Mouse (Mus musculus): ENCODE data around the gene Rad21l. TPM values are rescaled to one million over a fixed set of nuclear protein-coding genes. Genes with fewer than 3 reads are reported as not detected.

Rad21l gene
- polyA plus RNA-seq, 1 experiment from 2014 or later: not detected

DNA sequence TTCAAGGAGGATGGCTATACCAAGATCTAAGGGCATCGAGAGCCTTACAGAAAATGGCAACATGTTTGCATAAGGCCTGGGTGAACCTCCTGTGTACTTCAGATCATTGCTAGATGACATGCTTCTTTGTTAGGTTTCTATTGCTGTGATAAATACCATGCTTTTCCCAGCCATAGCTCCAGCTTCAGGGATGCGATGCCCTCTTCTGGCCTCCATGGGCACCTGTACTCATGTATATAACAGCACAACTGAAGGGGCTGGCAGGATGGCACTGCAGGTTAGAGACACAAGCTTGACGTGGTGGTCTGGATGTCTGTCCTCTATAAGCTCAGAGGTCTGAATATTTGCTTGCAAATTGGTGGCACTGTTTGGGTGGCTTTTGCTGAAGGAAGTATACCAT lies 14.0 kb upstream of the Rad21l start:
- H3K27me3 ChIP-seq (ENCODE audit: control insufficient read depth, insufficient read depth, low read length): no peaks in the 10 kb centered on the region
- 56% methylated on average over 3 of the region's 3 CpGs for WGBS
- H3K4me1 ChIP-seq (ENCODE audit: control insufficient read depth, insufficient read depth, low read length): no peaks in the 10 kb centered on the region
- H3K36me3 ChIP-seq (ENCODE audit: control insufficient read depth, insufficient read depth, low read length): no peaks in the 10 kb centered on the region
- no peaks in the 10 kb centered on the region for H3K9me3 ChIP-seq (ENCODE audit: control insufficient read depth, low read length)
- H3K4me3 ChIP-seq (ENCODE audit: low read depth, low read length): no peak overlapping the region
- H3K9ac ChIP-seq (ENCODE audit: low read length): no peak overlapping the region
- no peak overlapping the region for H3K27ac ChIP-seq (ENCODE audit: low read depth, low read length)
- ATAC-seq (ENCODE audit: low FRiP score) (0 out of 2 replicates have a peak, but pooled peaks have one; percentile 65), DNase-seq (ENCODE audit: low spot score, missing footprints) (no peak)
- no peak overlapping the region for H3K4me2 ChIP-seq

DNA sequence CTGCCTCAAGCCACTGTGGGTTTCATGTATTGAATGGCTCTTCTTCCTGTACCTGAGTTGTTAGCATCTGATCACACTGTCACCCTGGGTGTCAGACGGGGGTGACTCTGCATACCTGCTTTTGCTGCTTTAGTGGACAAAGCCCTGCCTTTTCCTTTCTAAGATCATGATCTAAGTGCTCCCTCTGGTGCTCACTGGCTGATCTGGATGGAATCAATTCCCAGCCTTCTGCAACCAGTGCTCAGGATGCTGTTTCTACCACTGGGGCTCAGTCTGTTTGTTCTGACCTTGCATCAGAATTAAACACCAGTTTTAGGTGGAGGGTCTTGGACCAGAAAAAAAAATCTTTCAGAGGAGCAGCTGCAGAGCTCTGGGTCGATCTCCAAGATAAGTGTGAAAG lies 7.9 kb upstream of the Rad21l start:
- ATAC-seq (ENCODE audit: low FRiP score) (no peak), DNase-seq (ENCODE audit: low spot score, missing footprints) (no peak)
- WGBS: 67% methylated on average over 2 of the region's 2 CpGs
- Histone ChIP-seq H3K4me1 (ENCODE audit: control insufficient read depth, insufficient read depth, low read length) (no peaks in the 10 kb centered on the region), H3K9ac (ENCODE audit: low read length) (no peak overlapping the region), H3K27ac (ENCODE audit: low read depth, low read length) (no peak overlapping the region), H3K36me3 (ENCODE audit: control insufficient read depth, insufficient read depth, low read length) (no peaks in the 10 kb centered on the region), H3K27me3 (ENCODE audit: control insufficient read depth, insufficient read depth, low read length) (no peaks in the 10 kb centered on the region), H3K4me2 (no peak overlapping the region), H3K4me3 (ENCODE audit: low read depth, low read length) (no peak overlapping the region), H3K9me3 (ENCODE audit: control insufficient read depth, low read length) (no peaks in the 10 kb centered on the region)

DNA sequence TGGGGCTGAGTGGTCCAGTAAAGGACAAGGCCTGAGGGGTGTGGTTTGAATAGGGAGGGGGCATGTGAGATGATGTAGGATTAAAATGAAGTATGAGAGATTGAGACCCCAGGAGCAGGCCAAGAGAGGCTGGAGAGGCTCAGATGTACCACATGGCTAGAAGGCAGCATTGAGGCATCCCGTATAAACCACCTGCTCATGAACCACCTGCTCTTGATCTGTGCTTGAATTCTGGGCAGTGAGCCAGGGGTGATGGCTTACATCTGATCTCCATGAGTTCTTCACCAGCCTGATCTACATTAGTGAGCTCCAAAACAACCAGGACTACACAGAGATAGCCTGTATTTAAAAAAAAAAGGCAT lies 2.6 kb upstream of the Rad21l start:
- 71% methylated on average over 1 of the region's 1 CpGs for WGBS
- Histone ChIP-seq H3K9ac (ENCODE audit: low read length) (no peak overlapping the region), H3K4me3 (ENCODE audit: low read depth, low read length) (no peak overlapping the region), H3K9me3 (ENCODE audit: control insufficient read depth, low read length) (no peaks in the 10 kb centered on the region), H3K36me3 (ENCODE audit: control insufficient read depth, insufficient read depth, low read length) (no peaks in the 10 kb centered on the region), H3K4me1 (ENCODE audit: control insufficient read depth, insufficient read depth, low read length) (0 out of 2 replicates have a peak, but pooled peaks cover 2% of the 10 kb centered on the region), H3K27me3 (ENCODE audit: control insufficient read depth, insufficient read depth, low read length) (no peaks in the 10 kb centered on the region; the same call in 1 of the 2 replicates), H3K27ac (ENCODE audit: low read depth, low read length) (no peak overlapping the region), H3K4me2 (no peak overlapping the region)
- ATAC-seq (ENCODE audit: low FRiP score) (no peak), DNase-seq (ENCODE audit: low spot score, missing footprints) (no peak)

- Histone ChIP-seq H3K4me2 (peak overlapping the region; percentile 27; the same call in 1 of the 2 replicates), H3K9ac (ENCODE audit: low read length) (no peak overlapping the region), H3K27me3 (ENCODE audit: control insufficient read depth, insufficient read depth, low read length) (no peaks in the 10 kb centered on the region; the same call in 1 of the 2 replicates), H3K9me3 (ENCODE audit: control insufficient read depth, low read length) (no peaks in the 10 kb centered on the region), H3K36me3 (ENCODE audit: control insufficient read depth, insufficient read depth, low read length) (no peaks in the 10 kb centered on the region), H3K4me1 (ENCODE audit: control insufficient read depth, insufficient read depth, low read length) (0 out of 2 replicates have a peak, but pooled peaks cover 2% of the 10 kb centered on the region), H3K4me3 (ENCODE audit: low read depth, low read length) (no peak overlapping the region), H3K27ac (ENCODE audit: low read depth, low read length) (no peak overlapping the region)
- ATAC-seq (ENCODE audit: low FRiP score) (peak; percentile 75), DNase-seq (ENCODE audit: low spot score, missing footprints) (peak; percentile 84)
- 37% methylated on average over 48 of the region's 48 CpGs for WGBS
These were observed 2.0 kb upstream of the Rad21l start for GRCm38 (mm10) chr2:151670026-151670967.

- H3K36me3 ChIP-seq (ENCODE audit: control insufficient read depth, insufficient read depth, low read length): no peaks in the 10 kb centered on the region
- no peaks in the 10 kb centered on the region for H3K27me3 ChIP-seq (ENCODE audit: control insufficient read depth, insufficient read depth, low read length)
- no peak overlapping the region for H3K9ac ChIP-seq (ENCODE audit: low read length)
- no peaks in the 10 kb centered on the region for H3K9me3 ChIP-seq (ENCODE audit: control insufficient read depth, low read length)
- no peaks in the 10 kb centered on the region for H3K4me1 ChIP-seq (ENCODE audit: control insufficient read depth, insufficient read depth, low read length)
- H3K27ac ChIP-seq (ENCODE audit: low read depth, low read length): no peak overlapping the region
- 69% methylated on average over 1 of the region's 1 CpGs for WGBS
- no peak for ATAC-seq (ENCODE audit: low FRiP score)
- no peak overlapping the region for H3K4me3 ChIP-seq (ENCODE audit: low read depth, low read length)
- DNase-seq (ENCODE audit: low spot score, missing footprints): no peak
- no peak overlapping the region for H3K4me2 ChIP-seq
These were observed 16.3 kb downstream of the Rad21l start for GRCm38 (mm10) chr2:151652053-151652452.

DNA sequence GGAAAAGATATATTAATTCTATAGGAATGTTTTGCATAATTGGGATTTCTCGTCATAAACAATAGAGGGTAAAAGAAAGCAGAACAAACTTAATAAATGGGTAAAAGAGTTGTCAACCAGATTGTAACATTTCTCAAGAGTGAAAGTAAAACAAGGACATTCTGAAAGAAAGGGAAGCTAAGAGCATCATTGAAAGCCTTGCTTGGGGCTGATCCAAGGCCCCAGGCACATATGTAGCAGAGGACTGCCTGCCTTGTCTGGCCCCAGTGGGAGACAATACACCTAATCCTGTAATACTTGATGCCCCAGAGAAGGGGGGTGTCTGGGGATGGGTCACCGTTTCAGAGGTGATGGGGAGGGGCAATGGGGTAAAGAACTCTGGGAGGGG lies 32.3 kb downstream of the Rad21l start:
- no peak overlapping the region for H3K4me3 ChIP-seq (ENCODE audit: low read depth, low read length)
- H3K4me2 ChIP-seq: no peak overlapping the region
- H3K36me3 ChIP-seq (ENCODE audit: control insufficient read depth, insufficient read depth, low read length): no peaks in the 10 kb centered on the region
- H3K9me3 ChIP-seq (ENCODE audit: control insufficient read depth, low read length): no peaks in the 10 kb centered on the region
- ATAC-seq (ENCODE audit: low FRiP score) (no peak), DNase-seq (ENCODE audit: low spot score, missing footprints) (no peak)
- peaks cover 6% of the 10 kb centered on the region for H3K27me3 ChIP-seq (ENCODE audit: control insufficient read depth, insufficient read depth, low read length)
- WGBS: 56% methylated on average over 2 of the region's 2 CpGs
- H3K27ac ChIP-seq (ENCODE audit: low read depth, low read length): no peak overlapping the region
- peaks cover 4% of the 10 kb centered on the region; the same call in 1 of the 2 replicates for H3K4me1 ChIP-seq (ENCODE audit: control insufficient read depth, insufficient read depth, low read length)
- H3K9ac ChIP-seq (ENCODE audit: low read length): no peak overlapping the region

DNA sequence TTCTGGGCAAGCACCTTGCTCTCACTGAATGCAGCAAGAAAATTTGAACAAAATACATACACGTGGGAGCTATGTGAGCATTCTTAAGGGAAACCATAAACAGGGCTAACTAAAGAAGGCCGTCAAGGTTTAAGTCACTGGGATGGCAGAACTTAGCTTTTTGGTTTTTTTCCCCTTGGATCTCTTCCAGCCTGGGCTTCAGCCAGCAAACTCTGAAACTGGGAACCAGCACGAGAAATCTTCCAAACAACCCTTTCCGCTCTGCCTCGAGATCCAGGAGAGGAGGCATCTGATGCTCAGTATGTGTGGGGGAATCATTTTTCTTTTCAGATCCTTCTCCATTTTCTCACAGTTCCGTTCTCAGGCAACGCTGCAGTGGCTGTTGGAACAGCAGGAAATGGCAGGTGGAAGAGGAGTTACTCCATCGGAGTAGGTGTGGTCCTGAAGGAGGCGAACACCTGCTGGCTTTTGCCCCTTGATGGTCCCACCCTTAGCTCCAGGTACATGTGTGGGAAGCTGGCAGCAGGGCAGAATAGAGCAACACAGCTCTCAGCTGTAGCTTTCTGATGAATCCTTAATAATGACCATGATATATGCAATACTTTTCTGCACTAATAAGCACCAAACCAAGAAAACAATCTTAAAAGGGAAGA lies 32.8 kb downstream of the Rad21l start:
- Histone ChIP-seq H3K9ac (ENCODE audit: low read length) (no peak overlapping the region), H3K27me3 (ENCODE audit: control insufficient read depth, insufficient read depth, low read length) (peaks cover 7% of the 10 kb centered on the region), H3K27ac (ENCODE audit: low read depth, low read length) (no peak overlapping the region), H3K36me3 (ENCODE audit: control insufficient read depth, insufficient read depth, low read length) (no peaks in the 10 kb centered on the region), H3K4me2 (no peak overlapping the region), H3K4me1 (ENCODE audit: control insufficient read depth, insufficient read depth, low read length) (peaks cover 4% of the 10 kb centered on the region; the same call in 1 of the 2 replicates), H3K9me3 (ENCODE audit: control insufficient read depth, low read length) (no peaks in the 10 kb centered on the region), H3K4me3 (ENCODE audit: low read depth, low read length) (no peak overlapping the region)
- 73% methylated on average over 9 of the region's 9 CpGs for WGBS
- ATAC-seq (ENCODE audit: low FRiP score): no peak
- DNase-seq (ENCODE audit: low spot score, missing footprints): no peak

GRCm38 (mm10) chr2:151634903-151635302 lies 33.4 kb downstream of the Rad21l start:
- no peaks in the 10 kb centered on the region for H3K36me3 ChIP-seq (ENCODE audit: control insufficient read depth, insufficient read depth, low read length)
- ATAC-seq (ENCODE audit: low FRiP score) (no peak), DNase-seq (ENCODE audit: low spot score, missing footprints) (no peak)
- no peak overlapping the region for H3K9ac ChIP-seq (ENCODE audit: low read length)
- no peaks in the 10 kb centered on the region for H3K9me3 ChIP-seq (ENCODE audit: control insufficient read depth, low read length)
- no peak overlapping the region for H3K4me3 ChIP-seq (ENCODE audit: low read depth, low read length)
- no peak overlapping the region for H3K27ac ChIP-seq (ENCODE audit: low read depth, low read length)
- H3K4me1 ChIP-seq (ENCODE audit: control insufficient read depth, insufficient read depth, low read length): peaks cover 4% of the 10 kb centered on the region; the same call in 1 of the 2 replicates
- 29% methylated on average over 2 of the region's 2 CpGs for WGBS
- no peak overlapping the region for H3K4me2 ChIP-seq
- peaks cover 7% of the 10 kb centered on the region for H3K27me3 ChIP-seq (ENCODE audit: control insufficient read depth, insufficient read depth, low read length)

- no peak for ATAC-seq (ENCODE audit: low FRiP score)
- Histone ChIP-seq H3K4me1 (ENCODE audit: control insufficient read depth, insufficient read depth, low read length) (peaks cover 4% of the 10 kb centered on the region; the same call in 1 of the 2 replicates), H3K27ac (ENCODE audit: low read depth, low read length) (no peak overlapping the region), H3K9ac (ENCODE audit: low read length) (no peak overlapping the region), H3K9me3 (ENCODE audit: control insufficient read depth, low read length) (no peaks in the 10 kb centered on the region), H3K4me3 (ENCODE audit: low read depth, low read length) (no peak overlapping the region), H3K4me2 (no peak overlapping the region), H3K27me3 (ENCODE audit: control insufficient read depth, insufficient read depth, low read length) (peaks cover 7% of the 10 kb centered on the region), H3K36me3 (ENCODE audit: control insufficient read depth, insufficient read depth, low read length) (no peaks in the 10 kb centered on the region)
- no peak for DNase-seq (ENCODE audit: low spot score, missing footprints)
- 41% methylated on average over 5 of the region's 5 CpGs for WGBS
These were observed 35.4 kb downstream of the Rad21l start for GRCm38 (mm10) chr2:151632982-151633381.

Measured in midbrain, embryonic 11.5 days (tissue).